Mouse (Mus musculus): ENCODE results near the gene Ephb2.

DNA sequence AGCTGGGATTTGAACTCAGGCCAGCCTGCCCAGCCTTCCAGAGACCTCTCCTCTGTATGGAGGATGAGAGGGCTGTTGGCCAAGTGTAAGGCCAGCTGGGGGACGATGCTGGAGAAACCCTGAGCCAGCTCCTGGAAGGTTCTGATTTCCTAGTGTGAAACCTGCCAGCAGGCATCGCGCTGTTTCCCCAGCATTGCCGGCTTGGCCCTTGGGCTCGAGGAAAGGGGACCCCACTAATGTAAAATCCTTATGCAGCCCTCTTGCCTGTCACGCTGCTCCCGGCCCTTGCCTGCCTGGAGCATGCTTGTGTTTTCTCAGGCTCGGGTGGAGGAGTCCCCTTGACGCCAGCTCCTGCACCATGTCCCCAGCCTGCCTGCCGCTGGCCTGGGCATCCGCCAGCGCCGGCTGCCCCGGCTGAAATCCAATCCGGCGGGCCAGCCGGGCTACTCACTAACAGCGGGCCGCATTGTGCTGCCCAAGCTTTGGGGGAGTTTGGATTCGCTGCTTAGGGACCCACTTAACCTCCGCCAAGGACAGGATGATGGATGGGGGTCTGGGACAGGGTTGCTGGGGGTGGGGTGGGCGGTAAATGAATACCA is 52.1 kb downstream of the Ephb2 start:
- TF ChIP-seq GATA1 (IDR thresholded peaks at IDR 0.05; ENCODE audit: low read length) (no peak), TAL1 (IDR thresholded peaks at IDR 0.05; ENCODE audit: low read length) (no peak)
